Mouse (Mus musculus) liver, embryonic 16.5 days (tissue): ENCODE results near the gene Sobp. TPM values are rescaled to one million over a fixed set of nuclear protein-coding genes. Genes with fewer than 3 reads are reported as not detected.
A peak's percentile ranks its signal among the peaks of the same experiment; 100 is the strongest.

Experiments
- ATAC-seq: fragments of 200-750 bp; cut with Nextera tagmentation; 2 replicates; pipeline ENCODE4 v1.8.0; 2017; ENCODE audit warnings: low read depth, mild to moderate bottlenecking, moderate number of reproducible peaks, moderate library complexity
- H3K27ac ChIP-seq: fragments of 300-500 bp; sonication (generic); 2 replicates; pipeline ENCODE4 v1.5.1; 2014; ENCODE audit warnings: mild to moderate bottlenecking, low read length
- H3K27me3 ChIP-seq: fragments of 300-500 bp; sonication (generic); 2 replicates; pipeline ENCODE4 v1.6.1; 2014; ENCODE audit warnings: low read depth, low read length, mixed read lengths; ENCODE audit not compliant: control insufficient read depth, insufficient read depth
- H3K36me3 ChIP-seq: fragments of 300-500 bp; sonication (generic); 2 replicates; pipeline ENCODE4 v1.6.1; 2014; ENCODE audit warnings: mild to moderate bottlenecking; ENCODE audit not compliant: control insufficient read depth, insufficient read depth
- H3K4me1 ChIP-seq: fragments of 300-500 bp; sonication (generic); 2 replicates; pipeline ENCODE4 v1.6.1; 2014; ENCODE audit warnings: low read depth, low read length, mixed read lengths; ENCODE audit not compliant: control insufficient read depth
- H3K4me2 ChIP-seq: fragments of 300-500 bp; sonication (generic); 2 replicates; pipeline ENCODE4 v1.6.1; 2014; ENCODE audit warnings: low read depth, low read length, mixed read lengths
- H3K4me3 ChIP-seq: fragments of 300-500 bp; sonication (generic); 2 replicates; pipeline ENCODE4 v1.5.1; 2014; ENCODE audit warnings: low read depth, mild to moderate bottlenecking, low read length
- H3K9ac ChIP-seq: fragments of 300-500 bp; sonication (generic); 2 replicates; pipeline ENCODE4 v1.6.1; 2014; ENCODE audit warnings: low read depth, low read length
- H3K9me3 ChIP-seq: fragments of 300-500 bp; sonication (generic); replicated peaks from 2 replicates; pipeline ENCODE4 v1.6.1; 2016; ENCODE audit warnings: low read length; ENCODE audit not compliant: control insufficient read depth
- WGBS: fragments of 180-500 bp; shearing (Covaris S2); extraction: QIAGEN DNeasy Blood & Tissue Kit; methylation state at CpG from one replicate; pipeline ENCODE4 v1.1.7; 2014; ENCODE audit not compliant: insufficient replicate concordance; 5-methylcytosine and 5-hydroxymethylcytosine counted together
- polyA plus RNA-seq: library from polyadenylated mRNA; unstranded; fragments of >200 nt; fragmentation: Nextera tagmentation; extraction: Ambion mirVana; gene quantifications from 2 replicates; pipeline ENCODE4 v1.2.1, GENCODE M21; 2015

The Sobp gene
- polyA plus RNA-seq, 1 experiment from 2014 or later = 0.02 TPM

- no peak overlapping the region for H3K4me2 ChIP-seq
- H3K4me1 ChIP-seq = 0 out of 2 replicates have a peak, but pooled peaks cover 2% of the 10 kb centered on the region
- H3K4me3 ChIP-seq = no peak overlapping the region
- WGBS = 67% methylated on average over 16 of the region's 16 CpGs
- no peak overlapping the region for H3K9ac ChIP-seq
- ATAC-seq = no peak
- H3K36me3 ChIP-seq = no peaks in the 10 kb centered on the region
- H3K9me3 ChIP-seq = no peaks in the 10 kb centered on the region
- H3K27me3 ChIP-seq = peaks cover 8% of the 10 kb centered on the region; the same call in 1 of the 2 replicates
- no peak overlapping the region for H3K27ac ChIP-seq
These were observed 170.1 kb downstream of the Sobp start for GRCm38 (mm10) chr10:43004174-43004734.

- Histone ChIP-seq H3K9me3 (no peaks in the 10 kb centered on the region), H3K27ac (no peak overlapping the region), H3K9ac (no peak overlapping the region), H3K4me1 (0 out of 2 replicates have a peak, but pooled peaks cover 2% of the 10 kb centered on the region), H3K4me2 (no peak overlapping the region), H3K27me3 (peaks cover 8% of the 10 kb centered on the region; the same call in 1 of the 2 replicates), H3K4me3 (no peak overlapping the region), H3K36me3 (no peaks in the 10 kb centered on the region)
- no peak for ATAC-seq
- WGBS = 52% methylated on average over 5 of the region's 5 CpGs
These were observed 170.9 kb downstream of the Sobp start for GRCm38 (mm10) chr10:43003466-43003757.

- H3K4me3 ChIP-seq = peak overlapping the region; percentile 35
- peaks cover 8% of the 10 kb centered on the region; the same call in 1 of the 2 replicates for H3K27me3 ChIP-seq
- no peaks in the 10 kb centered on the region for H3K9me3 ChIP-seq
- ATAC-seq = no peak
- peak overlapping the region; percentile 48 for H3K4me2 ChIP-seq
- H3K36me3 ChIP-seq = no peaks in the 10 kb centered on the region
- no peak overlapping the region for H3K27ac ChIP-seq
- H3K9ac ChIP-seq = no peak overlapping the region
- 9% methylated on average over 25 of the region's 25 CpGs for WGBS
- 0 out of 2 replicates have a peak, but pooled peaks cover 2% of the 10 kb centered on the region for H3K4me1 ChIP-seq
These were observed 171.4 kb downstream of the Sobp start for GRCm38 (mm10) chr10:43002721-43003465.

- Histone ChIP-seq H3K27me3 (peaks cover 8% of the 10 kb centered on the region; the same call in 1 of the 2 replicates), H3K4me2 (0 out of 2 replicates have a peak overlapping the region, but pooled peaks have one; percentile 48), H3K4me1 (0 out of 2 replicates have a peak, but pooled peaks cover 2% of the 10 kb centered on the region), H3K27ac (no peak overlapping the region), H3K36me3 (no peaks in the 10 kb centered on the region), H3K4me3 (no peak overlapping the region; the same call in 1 of the 2 replicates), H3K9ac (no peak overlapping the region), H3K9me3 (no peaks in the 10 kb centered on the region)
- ATAC-seq = no peak
- 13% methylated on average over 11 of the region's 13 CpGs for WGBS
These were observed 172.2 kb downstream of the Sobp start for GRCm38 (mm10) chr10:43002066-43002678.

- no peak for ATAC-seq
- Histone ChIP-seq H3K4me2 (no peak overlapping the region), H3K36me3 (no peaks in the 10 kb centered on the region), H3K4me1 (0 out of 2 replicates have a peak, but pooled peaks cover 2% of the 10 kb centered on the region), H3K27me3 (peaks cover 8% of the 10 kb centered on the region; the same call in 1 of the 2 replicates), H3K4me3 (no peak overlapping the region), H3K27ac (no peak overlapping the region), H3K9me3 (no peaks in the 10 kb centered on the region), H3K9ac (no peak overlapping the region)
- 67% methylated on average over 3 of the region's 3 CpGs for WGBS
These were observed 172.9 kb downstream of the Sobp start for GRCm38 (mm10) chr10:43001433-43001832.

- H3K4me2 ChIP-seq = no peak overlapping the region
- H3K9me3 ChIP-seq = no peaks in the 10 kb centered on the region
- H3K9ac ChIP-seq = no peak overlapping the region
- 75% methylated on average over 10 of the region's 10 CpGs for WGBS
- no peaks in the 10 kb centered on the region for H3K36me3 ChIP-seq
- 0 out of 2 replicates have a peak, but pooled peaks cover 2% of the 10 kb centered on the region for H3K4me1 ChIP-seq
- no peak for ATAC-seq
- H3K27ac ChIP-seq = no peak overlapping the region
- no peak overlapping the region for H3K4me3 ChIP-seq
- peaks cover 8% of the 10 kb centered on the region; the same call in 1 of the 2 replicates for H3K27me3 ChIP-seq
These were observed 175.0 kb downstream of the Sobp start for GRCm38 (mm10) chr10:42999324-42999723.

GRCm38 (mm10) chr10:42997278-42997677, 177.1 kb downstream of the Sobp start:
- Histone ChIP-seq H3K9me3 (no peaks in the 10 kb centered on the region), H3K9ac (no peak overlapping the region), H3K4me1 (no peaks in the 10 kb centered on the region), H3K4me2 (no peak overlapping the region), H3K4me3 (no peak overlapping the region), H3K36me3 (no peaks in the 10 kb centered on the region), H3K27ac (no peak overlapping the region), H3K27me3 (peaks cover 3% of the 10 kb centered on the region; the same call in 1 of the 2 replicates)
- WGBS = 49% methylated on average over 2 of the region's 2 CpGs
- ATAC-seq = no peak

GRCm38 (mm10) chr10:42995484-42995895, 178.8 kb downstream of the Sobp start:
- ATAC-seq = no peak
- Histone ChIP-seq H3K4me2 (no peak overlapping the region), H3K9me3 (no peaks in the 10 kb centered on the region), H3K4me1 (no peaks in the 10 kb centered on the region), H3K4me3 (no peak overlapping the region), H3K36me3 (no peaks in the 10 kb centered on the region), H3K27ac (no peak overlapping the region), H3K27me3 (no peaks in the 10 kb centered on the region), H3K9ac (no peak overlapping the region)
- WGBS = 43% methylated on average over 13 of the region's 13 CpGs
